Mouse (Mus musculus): ENCODE data around the gene Rdh13.
A peak's percentile ranks its signal among the peaks of the same experiment; 100 is the strongest.
"Not testable (repeated sequence)": the region's sequence is repeated elsewhere in the genome, so short reads cannot be mapped to it uniquely, and the experiment has no call there.

Rdh13 gene

DNA sequence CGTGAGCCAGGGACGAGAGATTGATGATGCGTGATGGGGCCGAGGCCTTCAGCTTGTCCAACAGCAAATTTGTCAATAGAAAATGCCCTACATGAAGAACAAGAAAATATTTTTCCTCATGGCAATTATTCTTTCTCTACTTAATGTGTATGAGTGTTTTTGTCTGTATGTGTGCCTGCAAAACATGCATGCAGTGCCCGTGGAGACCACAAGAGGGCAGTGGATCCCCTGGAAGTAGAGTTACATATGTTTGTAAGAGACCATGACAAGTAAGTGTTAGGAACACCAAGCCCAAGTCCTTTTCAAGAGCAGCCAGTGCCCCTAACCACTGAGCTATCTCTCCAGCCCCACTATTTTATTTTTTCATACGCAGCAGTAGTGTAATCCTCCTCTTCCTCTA, 13.9 kb downstream of the Rdh13 start:
- peak; percentile 44 to 50 for DNase-seq

GRCm38 (mm10) chr7:4430246-4430844, 15.1 kb downstream of the Rdh13 start:
- DNase-seq, result no peak

GRCm38 (mm10) chr7:4427161-4427912, 18.1 kb downstream of the Rdh13 start:
- peak; percentile 86 to 91 for DNase-seq

- no peak for DNase-seq
Measured at GRCm38 (mm10) chr7:4420230-4420629, 25.2 kb downstream of the Rdh13 start.

- DNase-seq, result no peak
Measured at GRCm38 (mm10) chr7:4419681-4420080, 25.8 kb downstream of the Rdh13 start.

- DNase-seq, result not testable (repeated sequence)
Measured at GRCm38 (mm10) chr7:4412406-4412805, 33.0 kb downstream of the Rdh13 start.

DNA sequence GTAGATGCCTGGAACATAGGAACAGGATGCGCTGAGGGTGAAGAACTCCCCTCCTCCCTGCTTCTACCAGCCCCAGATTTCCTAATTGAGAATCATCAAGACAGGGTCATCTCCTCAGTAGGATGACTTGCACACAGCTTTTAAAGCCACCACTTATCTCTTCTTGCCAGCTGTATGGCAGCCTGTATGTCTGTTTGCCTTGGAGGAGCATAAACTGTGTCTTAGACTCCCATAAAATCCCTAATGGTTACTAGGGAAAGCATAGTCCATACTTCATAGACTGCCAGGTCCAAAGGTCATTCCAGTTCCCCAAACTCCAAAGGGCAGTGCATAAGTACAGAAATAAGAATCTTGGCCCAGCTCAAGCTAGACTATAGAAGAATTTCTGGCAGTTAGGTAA, 47.7 kb downstream of the Rdh13 start, which contains the start of gene Gp6:
Gene Gp6 (minus strand): TSS at position 15 of the 400 bp plus-strand sequence.
- no peak for DNase-seq
